Mouse (Mus musculus) testis, postnatal 14 days (tissue): ENCODE results near the gene Ttf2.

Source experiments
- DNase-seq: peaks from one replicate; pipeline ENCODE4 v3.0.0; 2021; ENCODE audit warnings: low spot score

Gene Ttf2

DNA sequence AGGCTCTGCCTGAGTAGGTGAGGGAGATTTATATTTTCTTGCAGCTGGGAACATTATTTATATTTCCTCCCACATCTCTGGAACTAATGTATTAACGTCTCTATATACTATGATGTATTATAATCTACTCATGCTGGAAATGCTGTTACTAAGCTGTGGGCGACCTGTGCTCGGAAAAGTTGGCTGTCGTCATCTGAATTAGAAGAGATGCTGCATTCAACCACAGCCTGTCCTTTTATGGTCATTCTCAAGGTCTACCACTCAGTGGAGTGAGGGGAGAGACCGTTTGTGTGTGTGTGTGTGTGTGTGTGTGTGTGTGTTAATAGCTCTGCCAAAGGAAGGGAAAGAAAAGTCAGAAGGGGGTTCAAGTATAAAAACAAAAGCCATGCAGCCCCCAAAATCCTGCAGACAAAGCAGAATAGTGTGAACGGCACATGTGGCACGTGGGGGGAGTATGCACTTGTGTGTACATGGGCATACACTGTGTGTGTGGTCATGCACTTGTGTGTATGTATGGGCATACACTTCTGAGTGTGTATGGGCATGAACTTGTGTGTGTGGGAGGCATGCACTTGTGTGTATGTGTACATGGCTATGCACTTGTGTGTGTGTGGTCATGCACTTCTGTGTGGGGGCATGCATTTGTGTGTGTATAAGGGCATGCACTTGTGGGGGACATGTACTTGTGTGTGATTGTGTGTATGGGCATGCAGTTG, 57.8 kb downstream of the Ttf2 start:
- DNase-seq = no peak

DNA sequence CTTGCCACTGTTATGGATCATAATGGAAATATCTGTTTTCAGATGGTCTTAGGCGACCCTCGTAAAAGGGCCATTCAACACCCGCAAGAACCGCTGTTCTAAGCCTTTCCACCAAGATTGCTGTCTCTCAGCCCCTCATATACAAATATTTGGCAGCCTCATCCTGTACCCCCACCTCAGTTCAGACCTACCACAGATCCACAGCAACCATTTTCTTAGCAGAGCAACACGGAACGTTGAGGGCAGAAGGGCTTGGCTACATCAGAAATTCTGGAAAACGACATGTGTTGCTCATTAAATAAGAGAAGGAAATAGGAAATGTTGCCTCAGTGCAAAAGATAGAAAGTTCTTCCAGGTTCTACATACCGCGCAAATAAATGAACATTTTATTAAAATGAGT, 58.4 kb downstream of the Ttf2 start:
- no peak for DNase-seq

DNA sequence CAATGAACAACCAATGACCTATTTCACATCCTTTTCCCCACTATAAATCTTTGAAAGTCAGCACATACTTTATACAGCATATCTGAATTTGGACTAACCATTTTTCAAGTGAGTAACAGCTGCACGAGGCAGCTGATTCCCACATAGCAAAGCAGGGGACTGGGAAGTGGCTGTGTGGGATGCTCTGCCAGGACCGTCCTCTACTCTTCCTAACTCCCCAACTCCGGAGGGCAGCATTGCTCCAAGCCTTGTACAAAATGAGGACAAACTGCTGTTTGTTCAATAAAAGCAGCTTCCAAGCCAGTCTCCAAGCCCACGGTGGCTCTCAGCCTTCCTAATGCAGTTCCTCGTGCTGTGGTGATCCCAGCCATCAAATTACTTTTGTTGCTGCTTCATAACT, 58.8 kb downstream of the Ttf2 start:
- no peak for DNase-seq

DNA sequence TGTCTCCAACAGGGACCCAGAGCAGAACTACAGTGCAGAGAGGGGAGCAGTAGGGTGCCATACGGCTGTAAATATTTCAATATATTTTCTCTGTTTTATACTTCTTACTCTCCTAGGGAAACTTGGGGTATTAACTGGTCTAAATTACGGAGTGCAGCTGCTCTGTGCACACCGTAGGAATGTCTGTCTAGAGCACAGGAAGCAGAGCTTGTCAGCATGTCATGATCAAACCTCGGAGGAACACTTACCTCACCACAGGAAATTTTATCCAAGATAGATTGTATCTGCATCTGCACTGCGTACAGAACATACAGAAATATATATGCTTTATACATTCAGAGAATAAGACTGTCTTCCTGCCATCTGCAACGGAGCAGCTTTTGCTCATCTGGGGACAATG, 60.9 kb downstream of the Ttf2 start:
- no peak for DNase-seq

DNA sequence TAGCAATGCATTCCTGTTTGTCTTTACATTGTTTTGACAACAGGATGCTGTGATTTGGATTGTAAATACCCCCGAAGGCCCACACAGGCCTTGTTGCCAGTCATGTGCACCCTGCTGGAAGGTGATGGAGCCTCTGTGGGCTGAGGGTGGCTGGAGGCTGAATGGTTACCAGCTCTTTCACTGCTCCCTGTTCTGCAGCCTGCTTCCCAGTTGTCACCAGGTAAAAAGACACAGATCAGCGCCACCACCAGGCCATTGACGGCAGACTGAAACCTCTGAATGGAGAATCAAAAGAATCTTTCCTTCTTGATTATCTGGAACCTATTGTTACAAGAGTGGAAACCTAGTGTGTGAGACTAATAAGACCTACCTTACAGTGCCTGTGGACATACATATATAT, 62.5 kb downstream of the Ttf2 start:
- DNase-seq = no peak

DNA sequence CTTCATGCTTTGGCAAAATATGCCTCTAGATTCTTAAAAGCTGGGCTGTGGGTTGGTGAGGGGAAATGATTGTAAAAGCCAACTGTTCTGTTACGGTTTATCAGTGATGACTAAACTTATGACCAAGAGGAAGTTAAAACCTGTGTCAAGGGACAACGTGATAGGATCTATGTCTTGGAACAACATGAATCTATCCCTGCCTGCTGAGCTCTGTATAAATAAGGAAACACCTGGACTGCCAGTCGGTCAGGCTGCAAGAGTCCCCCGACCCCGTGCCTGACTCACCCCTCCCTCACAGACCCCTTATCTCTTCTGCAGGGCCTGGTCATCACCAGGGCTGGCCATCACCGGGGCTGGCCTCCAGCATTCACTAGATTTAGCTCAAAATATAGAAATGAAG, 63.3 kb downstream of the Ttf2 start:
- no peak for DNase-seq

DNA sequence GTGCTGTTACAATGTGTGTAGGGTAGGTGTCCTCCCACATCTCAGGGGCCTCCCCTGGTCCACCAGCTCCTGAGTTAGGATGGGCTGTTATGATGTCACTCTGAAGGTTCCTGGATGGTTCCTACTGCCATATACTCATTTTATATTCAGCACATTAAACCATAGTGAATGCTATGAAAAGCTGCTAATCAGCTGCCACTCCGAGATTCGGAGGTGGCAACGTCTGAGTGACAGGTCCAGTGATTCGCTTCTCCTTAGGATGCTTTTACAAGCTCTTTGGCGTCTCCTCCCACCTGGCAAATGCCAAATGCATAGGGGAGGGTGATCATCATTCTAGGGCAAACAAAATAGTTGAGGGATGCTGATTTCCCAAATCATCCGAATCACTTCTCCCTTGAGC, 74.0 kb downstream of the Ttf2 start:
- DNase-seq = no peak

DNA sequence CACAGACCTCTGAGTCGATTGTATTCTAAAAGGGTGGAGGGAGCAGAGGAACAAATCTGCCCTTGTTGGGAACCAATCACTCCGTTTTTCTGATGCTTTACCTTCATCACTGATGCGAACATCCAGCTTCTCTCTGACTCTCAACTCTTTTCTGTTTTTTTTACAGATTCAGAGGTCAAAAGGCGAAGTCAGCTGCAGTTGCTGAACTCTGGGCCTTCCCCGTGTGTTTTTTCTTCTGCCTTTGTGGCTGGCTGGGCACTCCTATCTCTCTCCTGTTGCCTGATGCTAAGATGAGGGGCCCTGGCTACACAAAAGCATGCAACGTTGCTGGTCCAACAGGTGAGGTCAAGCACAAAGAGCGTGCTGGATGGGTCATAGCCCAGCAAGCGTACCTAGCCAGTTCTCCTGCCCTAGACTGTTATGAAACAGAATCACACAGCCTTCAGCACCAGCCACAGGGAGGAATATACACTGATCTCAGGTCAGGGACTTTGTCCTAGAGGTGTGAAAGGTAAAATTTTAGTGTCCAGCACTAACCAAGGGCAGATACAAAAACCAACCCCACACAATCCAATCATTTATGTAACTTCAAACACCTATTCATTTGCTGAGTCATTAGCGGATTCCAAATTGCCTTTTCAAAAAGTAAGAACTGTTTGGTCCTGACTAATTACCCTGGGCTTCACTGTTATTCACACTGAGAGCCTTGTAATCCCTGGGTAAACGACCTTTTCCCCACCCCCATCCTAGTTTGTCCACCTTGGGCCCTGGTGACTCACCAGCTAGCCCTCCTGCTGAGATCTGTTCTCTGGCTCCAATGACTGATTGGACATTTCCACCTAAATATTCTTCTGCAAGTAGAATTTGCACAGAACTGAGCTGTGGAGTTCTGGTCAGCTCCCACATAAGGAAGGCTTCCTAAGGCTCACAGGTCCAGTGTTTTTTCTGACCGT, 76.8 kb downstream of the Ttf2 start:
- no peak for DNase-seq

DNA sequence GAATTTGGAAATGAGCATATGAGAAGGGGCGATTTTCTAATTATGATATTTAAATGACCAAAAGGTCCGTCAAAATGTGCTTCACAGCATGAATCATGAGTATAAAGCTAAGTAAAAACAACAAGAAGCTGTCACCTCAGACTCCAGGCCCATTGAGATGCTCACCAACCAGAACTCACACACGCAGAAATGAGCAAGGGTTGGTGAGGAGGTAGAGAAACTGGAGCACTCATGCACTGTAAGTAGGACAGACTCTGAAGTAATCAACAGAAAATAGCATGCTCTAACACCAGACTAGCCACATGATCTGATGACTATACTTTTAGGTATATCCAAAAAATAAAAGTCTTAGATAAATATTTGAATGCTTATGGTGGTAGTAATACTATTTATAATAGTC, 79.1 kb downstream of the Ttf2 start:
- DNase-seq = no peak

DNA sequence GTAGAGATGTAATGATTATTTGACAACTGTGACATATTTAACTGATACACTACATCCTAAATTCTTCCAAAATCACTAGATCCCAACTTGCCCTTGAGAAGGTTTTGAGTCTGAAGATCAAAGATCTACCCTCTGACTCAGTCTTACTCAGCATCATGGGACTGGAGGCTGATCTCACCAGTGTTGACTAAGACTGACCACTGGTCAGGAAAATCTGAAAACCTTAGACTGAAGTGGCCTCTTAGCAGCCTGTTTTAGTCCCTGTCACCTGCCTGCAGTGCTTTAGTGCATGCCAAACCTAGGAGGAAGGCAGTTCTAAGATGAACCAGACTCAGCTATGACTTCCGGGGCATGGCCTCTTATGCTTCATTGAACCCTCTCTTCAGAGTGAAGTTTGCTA, 80.2 kb downstream of the Ttf2 start:
- DNase-seq = no peak
